Mouse (Mus musculus) C2C12 (cell line): ENCODE measurements at regions not wholly inside any gene's neighbourhood (a gene's known extent, or its start where the extent isn't known, plus 50 kb on each side); places are given as distances from the start of the nearest gene placed in this dataset.

ENCODE experiments used
- CEBPB ChIP-seq: IDR thresholded peaks from one replicate; pipeline ENCODE4 v1.6.1; 2011; ENCODE audit warnings: low read depth, mild to moderate bottlenecking, control low read depth, moderate library complexity
- CTCF ChIP-seq: IDR thresholded peaks from one replicate; pipeline ENCODE4 v1.5.1; 2011; ENCODE audit not compliant: control insufficient read depth, insufficient read depth, insufficient read length
- MYOD1 ChIP-seq: IDR thresholded peaks from one replicate; pipeline ENCODE4 v1.6.1; 2011; ENCODE audit warnings: low read depth; ENCODE audit not compliant: control insufficient read depth, insufficient read length
- USF1 ChIP-seq: IDR thresholded peaks from one replicate; pipeline ENCODE4 v1.6.1; 2011; ENCODE audit warnings: low read depth, mild to moderate bottlenecking, control low read depth, moderate library complexity

- TF ChIP-seq CTCF (no peak), CEBPB (no peak), MYOD1 (no peak), USF1 (no peak)
These were observed 133.4 kb upstream of the Fam241a start for GRCm38 (mm10) chr3:128029565-128029915.
